Mouse (Mus musculus) lung, postnatal 25 days (tissue): Measurements from ENCODE around the gene Znrf1.

Source experiments
- DNase-seq: peaks from one replicate; pipeline ENCODE4 v3.0.0; 2022; ENCODE audit warnings: low spot score

Znrf1 gene

GRCm38 (mm10) chr8:111597310-111597709 lies 61.4 kb downstream of the Znrf1 start:
- DNase-seq, result peak; percentile 86

- no peak for DNase-seq
These were observed 64.0 kb downstream of the Znrf1 start for GRCm38 (mm10) chr8:111599707-111600444.

GRCm38 (mm10) chr8:111602050-111602449 lies 66.2 kb downstream of the Znrf1 start:
- no peak for DNase-seq

- DNase-seq, result no peak
These were observed 69.1 kb downstream of the Znrf1 start for GRCm38 (mm10) chr8:111604986-111605385.

GRCm38 (mm10) chr8:111606961-111607360 lies 71.1 kb downstream of the Znrf1 start:
- DNase-seq, result no peak

- DNase-seq, result no peak
These were observed 71.5 kb downstream of the Znrf1 start for GRCm38 (mm10) chr8:111607414-111607813.

GRCm38 (mm10) chr8:111613181-111613580 lies 77.3 kb downstream of the Znrf1 start:
- DNase-seq, result no peak

GRCm38 (mm10) chr8:111614786-111615701 lies 79.1 kb downstream of the Znrf1 start:
- DNase-seq, result peak; percentile 60

GRCm38 (mm10) chr8:111617812-111618211 lies 81.9 kb downstream of the Znrf1 start:
- DNase-seq, result no peak

GRCm38 (mm10) chr8:111618273-111618672 lies 82.4 kb downstream of the Znrf1 start:
- peak; percentile 70 for DNase-seq

GRCm38 (mm10) chr8:111619936-111620335 lies 84.0 kb downstream of the Znrf1 start:
- peak; percentile 32 for DNase-seq

- DNase-seq, result no peak
These were observed 86.2 kb downstream of the Znrf1 start for GRCm38 (mm10) chr8:111622104-111622503.

- no peak for DNase-seq
These were observed 86.7 kb downstream of the Znrf1 start for GRCm38 (mm10) chr8:111622553-111622952.

- peak; percentile 82 for DNase-seq
These were observed 88.4 kb downstream of the Znrf1 start for GRCm38 (mm10) chr8:111624081-111624852.

GRCm38 (mm10) chr8:111624853-111625221 lies 88.9 kb downstream of the Znrf1 start:
- no peak for DNase-seq

- DNase-seq, result peak; percentile 79
These were observed 90.0 kb downstream of the Znrf1 start for GRCm38 (mm10) chr8:111625694-111626527.

GRCm38 (mm10) chr8:111626528-111626820 lies 90.6 kb downstream of the Znrf1 start:
- DNase-seq, result no peak

GRCm38 (mm10) chr8:111626933-111627332 lies 91.0 kb downstream of the Znrf1 start:
- no peak for DNase-seq

GRCm38 (mm10) chr8:111627923-111628322 lies 92.0 kb downstream of the Znrf1 start:
- DNase-seq, result no peak

GRCm38 (mm10) chr8:111628401-111628800 lies 92.5 kb downstream of the Znrf1 start:
- DNase-seq, result no peak

GRCm38 (mm10) chr8:111628894-111629501 lies 93.1 kb downstream of the Znrf1 start:
- DNase-seq, result no peak
